Mouse (Mus musculus) midbrain, embryonic 10.5 days (tissue): ENCODE data around the gene Aif1l. TPM values are rescaled to one million over a fixed set of nuclear protein-coding genes. Genes with fewer than 3 reads are reported as not detected.

Experiments used
- DNase-seq: peaks from one replicate; pipeline ENCODE4 v3.0.0-alpha.2; 2017; ENCODE audit warnings: low spot score
- H3K27ac ChIP-seq: fragments of 300-500 bp; sonication (generic); replicated peaks from 2 replicates; pipeline ENCODE4 v1.5.1; 2016; ENCODE audit warnings: mild to moderate bottlenecking
- H3K27me3 ChIP-seq: fragments of 300-500 bp; sonication (generic); 2 replicates; pipeline ENCODE4 v1.6.1; 2016; ENCODE audit warnings: low read depth, mild to moderate bottlenecking; ENCODE audit not compliant: poor library complexity, severe bottlenecking
- H3K36me3 ChIP-seq: fragments of 300-500 bp; sonication (generic); 2 replicates; pipeline ENCODE4 v1.6.1; 2016; ENCODE audit warnings: mild to moderate bottlenecking, moderate library complexity
- H3K4me1 ChIP-seq: fragments of 300-500 bp; sonication (generic); 2 replicates; pipeline ENCODE4 v1.6.1; 2016
- H3K4me3 ChIP-seq: fragments of 300-500 bp; sonication (generic); 2 replicates; pipeline ENCODE4 v1.5.1; 2016; ENCODE audit warnings: mild to moderate bottlenecking, moderate library complexity
- H3K9me3 ChIP-seq: fragments of 300-500 bp; sonication (generic); replicated peaks from 2 replicates; pipeline ENCODE4 v1.6.1; 2016; ENCODE audit warnings: mild to moderate bottlenecking
- WGBS: fragments of 180-500 bp; shearing (Covaris S2); methylation state at CpG from one replicate; pipeline ENCODE4 v1.1.7; 2016; 5-methylcytosine and 5-hydroxymethylcytosine counted together
- polyA plus RNA-seq: library from polyadenylated mRNA; unstranded; fragments of >200 nt; fragmentation: Nextera tagmentation; extraction: Ambion mirVana; gene quantifications from 2 replicates; pipeline ENCODE4 v1.2.1, GENCODE M21; 2016

The Aif1l gene
- polyA plus RNA-seq, 1 experiment from 2014 or later = 76.2 TPM

DNA sequence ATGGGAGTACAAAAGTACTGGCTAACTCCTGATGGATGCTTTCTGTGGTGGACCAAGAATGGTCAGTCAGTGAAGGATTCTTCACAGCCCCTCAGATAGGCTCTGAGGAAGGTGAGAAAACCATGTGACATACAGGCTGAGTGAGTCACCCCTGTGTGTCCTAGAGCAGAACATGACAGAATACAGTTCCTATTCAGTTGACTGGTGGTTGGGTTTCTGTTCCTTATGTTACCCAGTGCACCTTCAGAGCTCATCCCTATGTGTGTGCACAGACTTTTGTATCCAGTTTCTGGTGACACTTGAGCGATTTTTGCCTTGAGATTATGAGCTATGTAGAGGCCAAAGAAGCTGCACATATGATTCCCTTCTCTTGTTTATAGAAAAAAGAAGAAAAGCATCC is 37.8 kb downstream of the Aif1l start:
- Histone ChIP-seq H3K36me3 (peaks cover 100% of the 10 kb centered on the region), H3K27me3 (no peaks in the 10 kb centered on the region), H3K4me3 (no peak overlapping the region), H3K27ac (no peak overlapping the region), H3K9me3 (no peaks in the 10 kb centered on the region), H3K4me1 (no peaks in the 10 kb centered on the region)
- DNase-seq = no peak
- 97% methylated on average over 1 of the region's 1 CpGs for WGBS

- no peak overlapping the region for H3K4me3 ChIP-seq
- H3K36me3 ChIP-seq = peaks cover 99% of the 10 kb centered on the region
- no peaks in the 10 kb centered on the region for H3K9me3 ChIP-seq
- H3K27ac ChIP-seq = no peak overlapping the region
- DNase-seq = no peak
- no peaks in the 10 kb centered on the region for H3K4me1 ChIP-seq
- 94% methylated on average over 4 of the region's 4 CpGs for WGBS
- no peaks in the 10 kb centered on the region for H3K27me3 ChIP-seq
Measured at GRCm38 (mm10) chr2:31990961-31991360, 41.0 kb downstream of the Aif1l start.

- Histone ChIP-seq H3K27me3 (no peaks in the 10 kb centered on the region), H3K36me3 (peaks cover 99% of the 10 kb centered on the region), H3K4me3 (no peak overlapping the region), H3K4me1 (no peaks in the 10 kb centered on the region), H3K27ac (no peak overlapping the region), H3K9me3 (no peaks in the 10 kb centered on the region)
- WGBS = 95% methylated on average over 9 of the region's 9 CpGs
- DNase-seq = no peak
Measured at GRCm38 (mm10) chr2:31994896-31995295, 45.0 kb downstream of the Aif1l start.

DNA sequence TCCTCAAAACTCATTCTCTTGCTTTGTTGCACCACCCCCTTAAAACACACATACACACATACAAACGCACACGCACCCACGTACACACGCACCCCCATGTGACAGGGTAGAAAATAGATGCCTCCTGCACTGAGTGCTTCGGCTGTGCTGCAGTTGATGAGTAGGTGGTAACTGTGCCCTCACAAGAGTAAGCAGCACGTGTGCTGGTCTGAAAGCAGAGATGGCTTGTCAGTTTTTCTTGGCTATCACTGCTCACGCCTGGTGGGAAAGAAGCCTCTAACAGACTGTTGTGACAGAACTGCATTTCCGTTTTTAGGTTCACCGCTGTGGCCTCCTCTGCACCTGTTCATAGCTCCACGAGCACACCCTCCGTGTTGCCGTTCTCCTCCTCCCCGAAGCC is 46.1 kb downstream of the Aif1l start:
- no peak for DNase-seq
- H3K27me3 ChIP-seq = no peaks in the 10 kb centered on the region
- H3K4me1 ChIP-seq = no peaks in the 10 kb centered on the region
- no peak overlapping the region for H3K4me3 ChIP-seq
- WGBS = 97% methylated on average over 13 of the region's 13 CpGs
- no peak overlapping the region for H3K27ac ChIP-seq
- no peaks in the 10 kb centered on the region for H3K9me3 ChIP-seq
- peaks cover 99% of the 10 kb centered on the region for H3K36me3 ChIP-seq

DNA sequence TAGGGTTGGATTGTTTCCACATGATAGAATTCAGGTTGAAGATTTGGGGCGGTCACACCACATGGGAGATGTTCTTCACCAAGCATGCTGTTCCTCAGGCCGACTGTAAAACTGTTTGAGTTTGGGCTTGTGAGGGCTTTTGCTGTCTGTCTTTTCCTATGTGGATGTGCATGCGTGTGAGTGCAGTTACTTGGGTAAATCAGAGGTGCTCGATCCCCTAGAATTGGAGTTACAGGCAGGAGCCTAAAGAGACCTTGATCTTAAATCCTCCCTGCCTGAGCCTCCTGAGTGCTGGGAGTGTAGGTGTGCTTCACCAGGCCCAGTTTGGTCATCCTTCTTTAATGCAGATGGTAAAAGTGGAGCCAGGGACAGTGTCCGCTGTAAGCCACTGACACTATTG is 47.6 kb downstream of the Aif1l start:
- DNase-seq = no peak
- no peaks in the 10 kb centered on the region for H3K27me3 ChIP-seq
- H3K27ac ChIP-seq = no peak overlapping the region
- H3K9me3 ChIP-seq = no peaks in the 10 kb centered on the region
- H3K4me1 ChIP-seq = no peaks in the 10 kb centered on the region
- WGBS = 93% methylated on average over 5 of the region's 5 CpGs
- H3K4me3 ChIP-seq = no peak overlapping the region
- H3K36me3 ChIP-seq = peaks cover 94% of the 10 kb centered on the region

DNA sequence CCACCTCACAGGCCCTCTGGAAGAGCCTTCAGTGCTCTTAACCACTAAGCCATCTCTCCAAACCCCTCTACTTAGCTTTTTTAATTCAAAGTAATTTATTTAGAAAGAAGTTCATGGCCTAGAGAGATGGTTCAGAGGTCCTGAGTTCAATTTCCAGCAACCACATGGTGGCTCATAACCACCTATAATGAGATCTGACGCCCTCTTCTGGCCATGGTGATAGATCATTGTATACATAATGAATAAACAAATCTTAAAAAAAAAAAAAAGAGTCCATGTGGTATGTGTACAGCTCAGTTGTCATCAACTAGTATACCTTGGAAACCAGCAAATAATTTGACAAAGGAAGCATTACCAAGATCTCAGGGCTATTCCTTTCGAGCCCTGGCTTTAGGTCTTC is 48.5 kb downstream of the Aif1l start:
- 66% methylated on average over 2 of the region's 2 CpGs for WGBS
- peaks cover 94% of the 10 kb centered on the region for H3K36me3 ChIP-seq

GRCm38 (mm10) chr2:32008311-32008710 is 58.4 kb downstream of the Aif1l start:
- 87% methylated on average over 2 of the region's 2 CpGs for WGBS
- H3K36me3 ChIP-seq = peaks cover 98% of the 10 kb centered on the region
- H3K4me3 ChIP-seq = no peak overlapping the region
- H3K9me3 ChIP-seq = no peaks in the 10 kb centered on the region
- no peaks in the 10 kb centered on the region for H3K27me3 ChIP-seq
- H3K27ac ChIP-seq = no peak overlapping the region
- no peaks in the 10 kb centered on the region for H3K4me1 ChIP-seq
- DNase-seq = no peak

More for the DNA sequence above, 48.5 kb downstream of the Aif1l start:
- no peaks in the 10 kb centered on the region for H3K9me3 ChIP-seq
- no peak overlapping the region for H3K4me3 ChIP-seq
- DNase-seq = no peak
- H3K27ac ChIP-seq = no peak overlapping the region
- H3K4me1 ChIP-seq = no peaks in the 10 kb centered on the region
- H3K27me3 ChIP-seq = no peaks in the 10 kb centered on the region

DNA sequence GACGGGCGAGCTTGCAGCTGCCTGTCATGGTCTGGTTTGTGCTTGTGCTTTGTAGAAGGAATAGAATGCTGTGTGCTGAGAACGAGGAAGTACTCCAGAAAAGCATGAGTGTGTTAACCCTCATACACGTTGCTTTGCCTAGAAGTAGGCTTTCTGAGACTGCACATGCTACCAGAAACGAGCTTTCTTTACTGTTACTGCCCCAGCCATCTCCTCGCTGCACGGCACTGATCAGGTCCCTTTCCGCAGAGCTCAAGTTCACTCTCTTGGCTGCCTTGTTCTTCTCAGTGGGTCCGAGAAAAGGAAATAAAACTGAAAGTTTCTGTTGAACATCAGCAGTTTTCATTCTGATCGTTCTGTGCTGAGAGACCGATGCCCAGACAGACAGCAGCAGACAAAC is 58.8 kb downstream of the Aif1l start:
- WGBS = 92% methylated on average over 11 of the region's 11 CpGs
- DNase-seq = no peak

DNA sequence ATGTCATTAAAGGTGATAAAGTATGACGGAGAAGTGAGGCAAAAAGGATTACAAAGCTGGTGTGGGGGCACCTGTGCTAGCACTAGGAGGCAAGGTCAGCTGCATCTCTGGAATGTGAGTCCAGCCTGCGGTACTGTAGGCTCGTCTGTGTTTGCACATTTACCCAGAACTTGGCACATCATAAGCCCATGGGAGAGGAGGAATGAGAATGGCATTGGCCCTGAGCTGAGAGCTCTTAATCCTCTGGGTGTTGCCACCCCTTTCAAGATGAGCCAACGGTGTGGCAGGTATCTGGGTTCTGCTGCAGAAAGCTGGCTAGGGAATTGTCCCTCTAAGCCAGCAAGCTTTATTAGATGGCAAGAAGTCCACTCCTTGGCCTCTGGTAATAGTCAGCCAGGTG is 69.8 kb downstream of the Aif1l start:
- 96% methylated on average over 4 of the region's 4 CpGs for WGBS
- Histone ChIP-seq H3K4me1 (no peaks in the 10 kb centered on the region), H3K36me3 (peaks cover 98% of the 10 kb centered on the region), H3K27me3 (no peaks in the 10 kb centered on the region), H3K27ac (no peak overlapping the region), H3K9me3 (no peaks in the 10 kb centered on the region), H3K4me3 (no peak overlapping the region)
- no peak for DNase-seq

More for the DNA sequence above, 58.8 kb downstream of the Aif1l start:
- Histone ChIP-seq H3K4me3 (no peak overlapping the region), H3K4me1 (no peaks in the 10 kb centered on the region), H3K9me3 (no peaks in the 10 kb centered on the region), H3K36me3 (peaks cover 98% of the 10 kb centered on the region), H3K27ac (no peak overlapping the region), H3K27me3 (no peaks in the 10 kb centered on the region)

DNA sequence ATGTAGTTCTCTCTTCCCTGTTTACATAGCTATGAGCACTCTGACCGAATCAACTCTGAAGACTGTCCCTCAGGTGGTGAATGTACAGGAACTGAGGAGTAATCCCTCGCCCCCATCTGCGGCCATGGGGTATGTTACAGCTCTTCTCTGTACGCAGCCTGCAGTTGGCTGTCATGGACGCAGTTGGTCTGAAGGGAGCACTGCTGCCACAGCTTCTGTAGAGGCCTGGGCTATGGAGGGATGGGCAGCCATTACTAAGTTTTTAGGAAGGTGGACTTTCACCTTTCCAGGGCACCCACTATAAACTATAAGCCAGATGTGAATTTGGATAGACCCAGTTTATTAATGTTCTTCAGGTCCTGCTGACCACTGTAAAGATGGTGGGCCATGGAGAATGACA is 70.3 kb downstream of the Aif1l start:
- WGBS = 96% methylated on average over 5 of the region's 5 CpGs
- Histone ChIP-seq H3K4me1 (no peaks in the 10 kb centered on the region), H3K36me3 (peaks cover 98% of the 10 kb centered on the region)

More for the DNA sequence above, 70.3 kb downstream of the Aif1l start:
- Histone ChIP-seq H3K9me3 (no peaks in the 10 kb centered on the region), H3K27ac (no peak overlapping the region), H3K4me3 (no peak overlapping the region), H3K27me3 (no peaks in the 10 kb centered on the region)
- no peak for DNase-seq

Other genes with a start within 250 kb of the Aif1l start
- 0.05 and 0.17 TPM in 2 replicates for gene Qrfp, start 139.6 kb upstream of the Aif1l start, polyA plus RNA-seq
- gene Fibcd1, start 104.1 kb upstream of the Aif1l start, polyA plus RNA-seq = 1.2 and 1.5 TPM in 2 replicates
- gene Lamc3, start 62.8 kb upstream of the Aif1l start, polyA plus RNA-seq = 12.3 and 15.7 TPM in 2 replicates
- 97.2 and 104 TPM in 2 replicates for gene Nup214, start 24.3 kb downstream of the Aif1l start, polyA plus RNA-seq
- gene Fam78a, start 134.7 kb downstream of the Aif1l start, polyA plus RNA-seq = 1.3 and 1.6 TPM in 2 replicates
- gene Plpp7, start 145.4 kb downstream of the Aif1l start, polyA plus RNA-seq = 7.1 and 7.8 TPM in 2 replicates
- gene Prrc2b, start 200.9 kb downstream of the Aif1l start, polyA plus RNA-seq = 41.5 and 57.6 TPM in 2 replicates